Mouse (Mus musculus): ENCODE results near the gene Mrvi1.

The Mrvi1 gene

DNA sequence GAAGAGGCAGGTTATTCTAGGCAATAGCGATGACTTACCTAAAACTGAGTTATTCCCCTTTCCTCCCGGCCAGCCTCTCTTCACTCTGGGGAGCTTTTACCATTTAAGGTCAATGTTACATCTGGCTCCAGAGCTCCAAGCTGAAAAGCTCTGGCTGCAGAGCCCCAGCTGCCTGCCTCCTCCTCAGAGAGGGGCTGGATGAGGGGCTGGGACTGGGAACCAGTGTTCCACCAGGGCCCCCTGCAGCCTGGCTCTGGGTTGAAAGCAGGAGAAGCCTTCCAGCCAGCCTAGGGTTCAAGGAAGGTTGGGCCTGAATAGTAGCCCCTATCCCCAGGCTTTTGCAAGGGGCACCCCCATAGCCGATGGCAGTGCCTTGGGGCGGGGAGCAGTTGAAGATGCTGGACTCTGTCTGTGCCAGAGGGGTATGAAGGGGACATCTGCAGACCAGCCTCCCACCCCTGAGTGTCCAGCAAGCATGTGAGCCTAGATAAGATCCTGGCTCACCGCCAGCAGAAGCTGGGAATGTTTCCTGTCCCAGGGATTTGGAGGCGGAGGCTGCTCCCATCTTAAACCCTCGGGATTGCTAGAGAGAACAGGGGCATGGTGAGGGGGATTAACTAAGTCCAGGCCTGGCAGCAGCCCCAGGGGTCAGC is at the start of gene Mrvi1:
Gene Mrvi1 (minus strand): TSS at position 409 of the 653 bp plus-strand sequence.
- in situ Hi-C loops (cut with MboI, MseI): no loop called here

DNA sequence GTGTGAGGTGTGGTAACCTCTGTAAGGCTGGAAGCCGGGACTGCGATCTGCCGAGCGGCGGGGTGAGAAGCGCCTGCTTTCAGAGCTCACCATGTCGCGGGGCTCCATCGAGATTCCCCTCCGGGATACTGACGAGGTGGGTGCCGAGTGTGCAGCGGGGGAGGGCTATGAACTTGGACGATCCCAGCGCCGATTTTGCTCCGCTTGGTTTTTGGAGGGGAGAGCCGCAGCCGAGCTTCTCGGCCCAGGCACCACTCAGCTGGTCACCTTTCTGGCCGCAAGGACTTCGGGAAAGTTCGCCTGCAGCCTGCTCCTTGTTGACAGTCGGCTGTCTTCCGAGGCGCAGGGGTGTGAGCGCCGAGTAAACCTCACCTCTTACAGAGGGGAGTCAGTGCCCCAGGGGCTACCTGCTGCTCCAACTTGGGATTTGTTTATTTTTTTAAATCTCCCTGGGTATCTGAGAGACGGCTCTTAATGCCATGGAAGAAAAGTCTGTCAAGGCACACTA is 46.8 kb upstream of the Mrvi1 start:
- in situ Hi-C loops (cut with MboI, MseI): no loop called here

- in situ Hi-C loops (cut with MboI, MseI): no loop called here
Observed at GRCm38 (mm10) chr7:111028281-111029045, 46.2 kb upstream of the Mrvi1 start, which contains the start of gene Ctr9. Gene Ctr9 (plus strand): TSS chr7:111028951.

DNA sequence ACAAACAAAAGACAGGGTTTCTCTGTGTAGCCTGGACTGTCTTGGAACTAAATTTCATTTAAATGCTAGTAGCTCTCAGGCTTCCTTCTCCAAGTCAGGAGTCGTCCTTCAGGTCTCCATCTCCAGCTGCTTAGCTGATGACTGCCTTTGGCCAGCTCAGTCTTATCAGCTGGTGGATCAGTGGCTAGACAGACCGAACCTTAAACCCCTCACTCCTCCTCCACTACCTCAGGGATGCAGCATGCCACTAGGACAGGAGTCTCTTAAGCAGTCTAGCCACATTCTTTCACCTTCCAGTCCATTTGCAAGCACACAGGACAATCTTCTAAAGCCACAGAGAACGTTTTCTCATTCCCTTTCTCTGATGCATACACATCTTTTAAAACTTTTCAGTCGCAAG is 42.7 kb upstream of the Mrvi1 start:
- in situ Hi-C loops (cut with MboI, MseI): no loop called here

GRCm38 (mm10) chr7:111024068-111024594 is 41.9 kb upstream of the Mrvi1 start:
- in situ Hi-C loops (cut with MboI, MseI): no loop called here

GRCm38 (mm10) chr7:111020814-111021213 is 38.6 kb upstream of the Mrvi1 start:
- in situ Hi-C loops (cut with MboI, MseI): no loop called here

DNA sequence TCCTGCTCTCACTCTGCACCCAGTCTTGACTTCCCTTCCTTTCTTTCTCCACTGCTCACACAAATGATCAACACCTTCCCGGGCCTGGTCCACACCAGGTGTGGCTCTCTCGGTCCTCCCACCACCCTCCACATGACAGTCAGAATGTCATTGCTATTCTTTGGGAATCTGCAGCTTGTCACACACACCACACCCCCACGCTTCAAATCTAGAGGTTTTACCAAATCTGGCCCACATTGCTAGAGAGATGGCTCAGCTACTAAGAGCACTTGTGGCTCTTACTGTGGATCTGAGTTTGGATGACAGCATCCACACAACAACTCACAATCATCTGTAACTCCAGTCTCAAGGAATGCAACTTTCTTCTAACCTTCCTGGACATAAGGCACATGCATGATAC is 34.7 kb upstream of the Mrvi1 start:
- in situ Hi-C loops (cut with MboI, MseI): loop anchor here (5.0 kb wide), 2 partner anchors 215 to 285 kb away; no protein-coding TSS in a partner anchor

DNA sequence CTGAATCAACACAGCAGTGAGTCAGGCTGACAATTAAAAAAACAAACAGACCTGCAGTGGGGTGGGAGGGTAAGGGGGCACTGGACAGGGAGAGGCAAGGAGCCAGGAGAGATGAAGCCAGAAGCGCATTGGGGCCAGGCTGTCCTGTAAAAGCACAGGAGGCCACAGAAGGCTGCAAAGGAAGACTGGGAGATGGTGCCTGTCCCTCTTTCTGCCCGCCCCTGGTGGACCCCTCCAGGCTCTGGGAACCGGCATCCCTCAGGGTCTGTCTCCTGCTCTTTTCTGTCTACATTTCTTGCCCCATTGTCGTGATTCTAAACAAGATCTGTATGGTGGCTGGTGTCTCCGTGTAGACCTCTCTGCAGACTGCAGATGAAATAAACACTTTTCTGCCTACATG is 33.5 kb upstream of the Mrvi1 start:
- in situ Hi-C loops (cut with MboI, MseI): loop anchor here (5.0 kb wide), 2 partner anchors 213 to 283 kb away; no protein-coding TSS in a partner anchor

- in situ Hi-C loops (cut with MboI, MseI): loop anchor here (5.0 kb wide), 2 partner anchors 213 to 283 kb away; no protein-coding TSS in a partner anchor
Observed at GRCm38 (mm10) chr7:111014893-111015292, 32.6 kb upstream of the Mrvi1 start.

- in situ Hi-C loops (cut with MboI, MseI): no loop called here
Observed at GRCm38 (mm10) chr7:111014039-111014605, 31.9 kb upstream of the Mrvi1 start.

- in situ Hi-C loops (cut with MboI, MseI): no loop called here
Observed at GRCm38 (mm10) chr7:111004136-111004840, 22.0 kb upstream of the Mrvi1 start.

- in situ Hi-C loops (cut with MboI, MseI): no loop called here
Observed at GRCm38 (mm10) chr7:110998887-110999827, 16.9 kb upstream of the Mrvi1 start.

- in situ Hi-C loops (cut with MboI, MseI): no loop called here
Observed at GRCm38 (mm10) chr7:110991221-110991494, 8.9 kb upstream of the Mrvi1 start.

DNA sequence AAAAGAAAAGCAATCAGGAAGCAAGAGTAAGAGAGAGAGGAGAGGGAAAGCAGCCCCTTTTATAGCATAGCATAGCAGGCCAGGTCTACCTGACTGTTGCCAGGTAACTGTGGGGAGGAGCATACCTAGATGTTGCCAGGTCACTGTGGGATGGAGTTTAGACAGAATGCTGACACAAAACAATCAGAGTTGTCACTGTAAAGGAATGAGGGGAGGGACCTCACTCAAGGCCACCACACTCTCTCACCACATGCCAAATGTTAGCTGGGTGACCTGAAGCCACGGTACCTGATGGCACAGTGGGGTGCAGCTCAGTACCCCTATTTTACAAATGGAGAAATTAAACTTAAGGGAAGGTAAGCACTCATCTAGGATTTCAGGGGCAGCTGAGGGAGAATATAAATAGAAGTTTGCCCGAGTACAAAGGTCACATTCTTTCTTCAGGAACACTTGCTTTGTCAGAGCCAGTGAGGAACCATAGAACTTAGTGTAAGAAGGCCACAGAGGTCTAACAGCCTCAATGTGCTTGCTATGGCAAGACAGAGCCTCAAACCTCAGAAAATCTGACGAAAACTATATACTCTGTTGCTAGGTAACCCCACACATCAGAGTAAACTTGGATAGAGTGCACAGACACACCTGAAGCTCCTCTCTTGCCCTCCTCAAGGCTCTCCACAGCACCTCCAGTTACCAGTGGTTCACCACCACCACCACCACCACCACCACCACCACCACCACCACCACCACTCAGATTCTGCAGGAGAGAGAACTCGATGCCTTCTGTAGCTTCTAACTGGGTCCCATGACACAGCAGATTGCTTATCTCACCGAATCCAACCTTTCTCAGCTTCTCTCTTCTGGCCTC is 8.3 kb upstream of the Mrvi1 start:
- in situ Hi-C loops (cut with MboI, MseI): no loop called here

DNA sequence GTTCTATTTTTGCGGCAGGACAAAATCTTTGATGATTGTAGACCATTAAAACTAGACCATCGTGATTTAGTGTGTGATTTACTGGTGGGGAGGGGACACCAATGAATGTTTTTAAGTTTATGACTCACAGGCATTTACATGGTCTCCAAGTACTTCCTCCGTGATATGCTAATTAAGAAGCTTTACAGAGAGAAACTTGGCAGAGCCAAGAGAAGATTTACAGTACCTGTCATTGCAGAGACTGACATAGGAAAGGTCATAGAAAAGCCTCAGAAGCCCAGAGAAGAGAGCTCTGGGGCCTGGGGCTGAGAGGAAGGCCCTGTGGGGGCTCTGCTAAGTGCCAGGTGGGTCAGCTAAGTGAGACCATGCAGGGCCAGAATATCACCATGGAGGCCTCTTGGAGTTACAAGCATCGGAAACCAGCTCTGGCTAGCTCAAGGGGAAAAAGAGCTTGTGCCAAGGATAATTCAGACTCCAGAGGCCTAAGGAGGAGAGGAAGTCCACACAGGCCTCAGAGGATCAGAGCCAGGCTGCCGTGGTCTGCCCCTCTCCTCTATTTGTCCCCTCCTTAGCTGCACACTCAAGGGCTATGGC is 7.1 kb upstream of the Mrvi1 start:
- in situ Hi-C loops (cut with MboI, MseI): no loop called here

- in situ Hi-C loops (cut with MboI, MseI): no loop called here
Observed at GRCm38 (mm10) chr7:110988081-110988480, 5.8 kb upstream of the Mrvi1 start.

DNA sequence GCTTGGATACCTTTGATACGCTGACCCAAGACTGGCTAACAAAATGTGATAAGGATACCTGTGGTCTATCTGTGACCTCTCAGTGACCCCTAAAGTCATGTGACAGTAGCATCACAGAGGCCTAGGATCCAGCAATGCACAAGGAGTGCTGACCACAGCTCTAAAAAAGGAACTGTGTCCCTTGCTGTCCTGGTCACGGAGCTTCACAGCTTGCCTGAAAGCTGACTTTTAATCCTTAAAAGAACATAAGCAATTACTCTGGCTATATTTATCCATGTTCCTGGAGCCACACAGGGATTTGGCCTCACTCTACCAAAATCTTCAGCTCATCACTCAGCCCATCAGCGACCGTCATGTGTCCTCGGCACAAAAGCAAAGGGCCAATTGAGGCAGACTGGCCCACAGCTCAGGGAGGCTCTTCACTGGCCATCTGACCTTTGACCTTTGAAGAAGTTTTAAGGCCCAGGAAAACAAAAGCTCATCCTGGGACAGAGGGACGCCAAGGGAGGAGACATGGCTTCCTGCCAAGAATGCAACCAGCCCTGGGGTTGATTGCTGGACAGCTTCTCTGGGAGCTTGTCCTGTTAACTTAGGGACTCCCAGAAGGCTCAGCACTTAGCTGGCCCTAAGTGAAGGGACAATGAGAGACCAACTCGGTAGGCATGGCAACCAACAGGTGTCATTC is 3.5 kb upstream of the Mrvi1 start:
- in situ Hi-C loops (cut with MboI, MseI): no loop called here

DNA sequence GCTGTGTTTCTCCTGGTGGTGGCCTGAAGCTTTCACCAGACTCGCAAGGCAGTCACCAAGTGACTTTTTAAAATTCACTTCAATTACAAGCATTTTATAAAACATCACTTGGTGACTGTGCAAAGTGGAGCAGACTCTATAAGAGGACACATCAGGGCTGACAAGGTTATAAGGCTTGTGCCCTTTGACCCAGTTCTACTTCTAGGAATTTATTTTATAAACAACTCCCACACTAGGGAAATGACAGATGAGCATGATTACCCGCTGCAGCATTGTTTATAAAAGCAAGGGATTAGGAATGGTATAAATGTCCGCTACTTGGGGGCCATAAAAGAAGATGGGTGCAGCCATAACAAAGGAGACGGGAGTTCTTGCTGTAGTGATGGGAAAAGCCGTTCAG is 1.4 kb upstream of the Mrvi1 start:
- in situ Hi-C loops (cut with MboI, MseI): no loop called here

DNA sequence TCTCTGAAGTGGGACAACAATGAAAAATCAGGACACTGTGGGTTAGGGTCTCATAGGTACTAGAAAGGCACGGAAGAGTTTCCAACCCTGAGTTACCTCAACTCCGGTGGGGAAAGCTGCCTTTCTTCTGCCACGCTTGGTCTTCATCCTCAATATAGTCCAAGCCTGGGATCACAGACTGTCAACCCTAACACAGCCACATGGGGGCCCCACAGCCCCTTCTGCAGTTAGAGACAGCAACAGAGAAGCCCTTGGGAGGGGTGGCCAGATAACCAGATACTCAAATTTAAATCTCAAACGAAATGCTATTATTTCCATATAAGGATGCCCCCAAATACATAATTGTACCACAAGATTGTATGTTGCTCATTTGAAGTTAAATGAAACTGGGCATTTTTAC is 503 bp upstream of the Mrvi1 start:
- in situ Hi-C loops (cut with MboI, MseI): no loop called here

Data from T-helper 2 cell (primary cell).